In the genomic region with DNA sequence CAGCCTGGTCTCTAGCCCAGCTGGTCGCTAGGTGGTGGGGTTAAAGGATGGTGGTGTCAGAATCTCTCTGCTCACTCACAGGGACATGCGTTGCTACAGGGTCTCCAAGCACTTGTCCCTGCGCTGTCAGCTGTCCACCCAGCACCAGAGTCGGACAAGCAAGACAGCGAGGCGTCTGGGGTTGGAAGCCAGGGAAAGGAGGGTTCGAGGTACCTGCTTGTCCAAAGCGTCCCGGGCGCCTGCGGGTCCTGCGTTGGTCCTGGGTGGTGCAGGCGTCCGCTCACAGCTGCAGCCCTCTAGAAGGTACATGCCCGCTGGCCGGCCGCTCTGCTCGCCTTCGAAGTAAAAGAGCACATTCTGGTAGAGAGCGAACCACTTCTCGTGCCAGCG, we compare ENCODE assay signal across 9 mouse cellular contexts. TPM values are rescaled to one million over a fixed set of nuclear protein-coding genes. Genes with fewer than 3 reads are reported as not detected.
DNase-seq lines count a peak whose midpoint lies in the region; ATAC-seq and TF ChIP-seq lines count a peak whose summit lies in the region.
"Had no signal": no experiment of that assay in that cellular context is flagged by ENCODE, and none has a peak within 500 bp of the region (broad histone marks: within the 10 kb centered on the region; RNA-seq: fewer than 3 reads in every experiment).

No protein-coding gene starts in this region.

- 12% methylated on average over 22 of the region's 22 CpGs for WGBS in heart, embryonic 11.5 days (ENCODE audit: insufficient replicate concordance)
- 10% methylated on average over 22 of the region's 22 CpGs for WGBS in midbrain, embryonic 15.5 days

- H3K36me3 ChIP-seq in heart, embryonic 11.5 days (ENCODE audit: control insufficient read depth, insufficient read depth, low read length): no peaks in the 10 kb centered on the region
- H3K36me3 ChIP-seq in midbrain, embryonic 15.5 days (replicated peaks): no peaks in the 10 kb centered on the region

- peak overlapping the region; percentile 60; the same call in 1 of the 2 replicates for H3K9ac ChIP-seq in heart, embryonic 11.5 days (ENCODE audit: low read depth, low read length)
- peak overlapping the region; percentile 57 for H3K9ac ChIP-seq in midbrain, embryonic 15.5 days

- H3K27ac ChIP-seq in heart, embryonic 11.5 days (ENCODE audit: low read depth, low read length): no peak overlapping the region
- no peak overlapping the region for H3K27ac ChIP-seq in midbrain, embryonic 15.5 days

- H3K27me3 ChIP-seq in heart, embryonic 11.5 days (ENCODE audit: control insufficient read depth, insufficient read depth, low read length): peaks cover 11% of the 10 kb centered on the region; the same call in 1 of the 2 replicates
- H3K27me3 ChIP-seq in midbrain, embryonic 15.5 days (replicated peaks): no peaks in the 10 kb centered on the region

- H3K4me1 ChIP-seq in heart, embryonic 11.5 days (ENCODE audit: control insufficient read depth, insufficient read depth, low read length): peaks cover 7% of the 10 kb centered on the region; the same call in 1 of the 2 replicates
- H3K4me1 ChIP-seq in midbrain, embryonic 15.5 days: peaks cover 4% of the 10 kb centered on the region; the same call in 1 of the 2 replicates

- H3K4me2 ChIP-seq in heart, embryonic 11.5 days: peak overlapping the region; percentile 99
- H3K4me2 ChIP-seq in midbrain, embryonic 15.5 days: peak overlapping the region; percentile 68

- TF ChIP-seq CTCF in brain, embryonic 14.5 days (IDR thresholded peaks at IDR 0.05; ENCODE audit: borderline replicate concordance, extremely low read depth, insufficient read depth, insufficient read length): no peak

- peak; percentile 10 to 14 for DNase-seq in layer of hippocampus, adult 8-10 months (ENCODE audit: low spot score in 2 of 2)
- no peak for DNase-seq in layer of hippocampus, adult 9-11 months
- peak; percentile 39 for DNase-seq in brain, embryonic 14.5 days (ENCODE audit: low read depth)
- DNase-seq in layer of hippocampus, postnatal 14 days (ENCODE audit: low spot score in 2 of 2): peak; percentile 13 to 22
- no peak for DNase-seq in cerebellum, adult 8-10 months

- no peaks in the 10 kb centered on the region for H3K9me3 ChIP-seq in heart, embryonic 11.5 days (replicated peaks; ENCODE audit: control insufficient read depth, low read length)
- no peaks in the 10 kb centered on the region for H3K9me3 ChIP-seq in midbrain, embryonic 15.5 days

- TF ChIP-seq POLR2A in brain, embryonic 14.5 days (IDR thresholded peaks at IDR 0.05; ENCODE audit: borderline replicate concordance, extremely low read depth, insufficient read depth, insufficient read length, poor library complexity, severe bottlenecking): no peak

- no peak for ATAC-seq in heart, embryonic 11.5 days (replicated peaks; ENCODE audit: insufficient number of reproducible peaks, low FRiP score, low TSS enrichment)
- ATAC-seq in midbrain, embryonic 15.5 days (replicated peaks): peak; percentile 72
- ATAC-seq in megakaryocyte progenitor cell, adult 5-6 weeks (replicated peaks; ENCODE audit: poor library complexity): no peak

- peak overlapping the region; percentile 61 for H3K4me3 ChIP-seq in heart, embryonic 11.5 days (ENCODE audit: low read depth, low read length)
- H3K4me3 ChIP-seq in midbrain, embryonic 15.5 days: peak overlapping the region; percentile 50

RNA-seq across cellular contexts. Expression of gene Rasgrf2, which starts 0.5 kb away (rescaled TPM):
- 100 to 1,000 TPM; 114 to 117 (median 115) TPM for total RNA-seq in layer of hippocampus, adult 8-10 months (2022)
- 2.7 and 6.9 TPM in 2 replicates for polyA plus RNA-seq in brain, embryonic 14.5 days (2012; rRNA removed)
- 0.68 and 0.87 TPM in 2 replicates for polyA plus RNA-seq in heart, embryonic 11.5 days (2014; fragmentation: Nextera tagmentation; extraction: Ambion mirVana)
- 10 to 100 TPM; 73.4 to 76.1 TPM for total RNA-seq in layer of hippocampus, postnatal 14 days (2021)
- 8.4 and 8.8 TPM in 2 replicates for polyA plus RNA-seq in midbrain, embryonic 15.5 days (2015; fragmentation: Nextera tagmentation; extraction: Ambion mirVana)
- total RNA-seq in megakaryocyte progenitor cell, adult 5-6 weeks (2015): 1.3 and 2.1 TPM in 2 replicates
- 0.17 and 1.2 TPM in 2 replicates for total RNA-seq in megakaryocyte progenitor cell, adult 5-6 weeks (2017)
- total RNA-seq: hematopoietic stem cell, adult 5-6 weeks had no signal

Comparison
In these comparisons a context has a peak if more than half of its experiments do, and no peak if none do; other contexts are left out.
1. DNase-seq: peak in layer of hippocampus, adult 8-10 months (2 of 2), brain, embryonic 14.5 days (single experiment) and layer of hippocampus, postnatal 14 days (2 of 2); none in layer of hippocampus, adult 9-11 months (single experiment) and cerebellum, adult 8-10 months (single experiment).
2. RNA of gene Rasgrf2, which starts 0.5 kb away (total RNA-seq): 114 to 117 TPM in layer of hippocampus, adult 8-10 months and 73.4 to 76.1 TPM in layer of hippocampus, postnatal 14 days; 0.17 to 2.1 TPM in megakaryocyte progenitor cell, adult 5-6 weeks; every median in the first group is over 10 times any median in the second.